Comparison of ENCODE assay signal across 9 mouse cellular contexts in genomic region chr17:14516097-14516496, GRCm38 (mm10).
DNase-seq lines count a peak whose midpoint lies in the region; ATAC-seq lines count a peak whose summit lies in the region.
"Had no signal": no experiment of that assay in that cellular context is flagged by ENCODE, and none has a peak within 500 bp of the region (broad histone marks: within the 10 kb centered on the region; RNA-seq: fewer than 3 reads in every experiment).

No protein-coding gene starts in this region.

- intact Hi-C loops in left cerebral cortex, postnatal 14 days (cut with DNase I), result no loop called here

- WGBS in embryonic facial prominence, embryonic 11.5 days, result 38% methylated on average over 8 of the region's 8 CpGs
- WGBS in intestine, embryonic 14.5 days, result 22% methylated on average over 8 of the region's 8 CpGs
- WGBS in midbrain, embryonic 16.5 days, result 34% methylated on average over 8 of the region's 8 CpGs

- no peak overlapping the region for H3K27ac ChIP-seq in embryonic facial prominence, embryonic 11.5 days (replicated peaks; ENCODE audit: low read depth, low read length)
- no peak overlapping the region for H3K27ac ChIP-seq in intestine, embryonic 14.5 days (ENCODE audit: low read depth)
- H3K27ac ChIP-seq in midbrain, embryonic 16.5 days (ENCODE audit: low read length), result no peak overlapping the region
- H3K27ac ChIP-seq: midbrain, embryonic 12.5 days had no signal

- H3K36me3 ChIP-seq in embryonic facial prominence, embryonic 11.5 days (replicated peaks; ENCODE audit: control insufficient read depth, insufficient read depth, low read depth, low read length), result no peaks in the 10 kb centered on the region
- H3K36me3 ChIP-seq in intestine, embryonic 14.5 days (ENCODE audit: control insufficient read depth, insufficient read depth, low read length), result no peaks in the 10 kb centered on the region
- H3K36me3 ChIP-seq in midbrain, embryonic 16.5 days (ENCODE audit: control insufficient read depth, insufficient read depth, low read length), result no peaks in the 10 kb centered on the region
- H3K36me3 ChIP-seq: midbrain, embryonic 12.5 days had no signal

- ATAC-seq in embryonic facial prominence, embryonic 11.5 days (replicated peaks; ENCODE audit: insufficient number of reproducible peaks, low FRiP score, low TSS enrichment, low read depth), result no peak
- ATAC-seq in intestine, embryonic 14.5 days (replicated peaks; ENCODE audit: low FRiP score, low TSS enrichment, low read depth), result no peak; the same call in 1 of the 2 replicates
- peak; percentile 23; the same call in 1 of the 2 replicates for ATAC-seq in midbrain, embryonic 16.5 days

- no peaks in the 10 kb centered on the region for H3K27me3 ChIP-seq in embryonic facial prominence, embryonic 11.5 days (ENCODE audit: control insufficient read depth, insufficient read depth, low read length)
- H3K27me3 ChIP-seq in intestine, embryonic 14.5 days (replicated peaks; ENCODE audit: control insufficient read depth, insufficient read depth, low read length), result no peaks in the 10 kb centered on the region
- no peaks in the 10 kb centered on the region for H3K27me3 ChIP-seq in midbrain, embryonic 16.5 days (ENCODE audit: control insufficient read depth, insufficient read depth, low read depth, low read length)
- H3K27me3 ChIP-seq: midbrain, embryonic 12.5 days had no signal

- no peaks in the 10 kb centered on the region for H3K4me1 ChIP-seq in embryonic facial prominence, embryonic 11.5 days (ENCODE audit: control insufficient read depth, insufficient read depth, low read length)
- H3K4me1 ChIP-seq in intestine, embryonic 14.5 days (replicated peaks; ENCODE audit: control insufficient read depth, insufficient read depth, low read length), result no peaks in the 10 kb centered on the region
- H3K4me1 ChIP-seq in midbrain, embryonic 16.5 days (ENCODE audit: control insufficient read depth, insufficient read depth, low read length), result no peaks in the 10 kb centered on the region
- H3K4me1 ChIP-seq: midbrain, embryonic 12.5 days had no signal

- H3K9me3 ChIP-seq in embryonic facial prominence, embryonic 11.5 days (replicated peaks; ENCODE audit: control insufficient read depth, low read length), result no peaks in the 10 kb centered on the region
- no peaks in the 10 kb centered on the region for H3K9me3 ChIP-seq in intestine, embryonic 14.5 days (ENCODE audit: control insufficient read depth, low read length)
- no peaks in the 10 kb centered on the region for H3K9me3 ChIP-seq in midbrain, embryonic 16.5 days (replicated peaks; ENCODE audit: control insufficient read depth, low read length, poor library complexity, severe bottlenecking)
- H3K9me3 ChIP-seq: midbrain, embryonic 12.5 days had no signal

- no peak overlapping the region for H3K4me2 ChIP-seq in embryonic facial prominence, embryonic 11.5 days (ENCODE audit: low read depth, low read length)
- H3K4me2 ChIP-seq in intestine, embryonic 14.5 days (ENCODE audit: low read length), result no peak overlapping the region
- H3K4me2 ChIP-seq in midbrain, embryonic 16.5 days (ENCODE audit: low read length), result no peak overlapping the region
- H3K4me2 ChIP-seq: midbrain, embryonic 12.5 days had no signal

- DNase-seq in adrenal gland, adult (ENCODE audit: inconsistent age in 2 of 2, low spot score in 1 of 2), result peak; percentile 33 to 70
- no peak for DNase-seq in adrenal gland, postnatal 4 days (ENCODE audit: low spot score in 2 of 2)
- peak; percentile 11 for DNase-seq in WW6 (ENCODE audit: low read depth, low spot score)
- peak; percentile 80 for DNase-seq in embryonic facial prominence, embryonic 11.5 days (ENCODE audit: low spot score)
- DNase-seq in intestine, embryonic 14.5 days (ENCODE audit: low spot score), result peak; percentile 81
- peak; percentile 67 to 75 for DNase-seq in left cerebral cortex, postnatal 14 days (ENCODE audit: low spot score in 2 of 2)
- peak; percentile 83 for DNase-seq in testis, postnatal 10 days (ENCODE audit: low spot score)

- H3K9ac ChIP-seq in embryonic facial prominence, embryonic 11.5 days (replicated peaks; ENCODE audit: low read length), result no peak overlapping the region
- H3K9ac ChIP-seq in intestine, embryonic 14.5 days (ENCODE audit: low read length), result no peak overlapping the region
- H3K9ac ChIP-seq in midbrain, embryonic 16.5 days (ENCODE audit: low read depth, low read length), result no peak overlapping the region
- H3K9ac ChIP-seq: midbrain, embryonic 12.5 days had no signal

- no peak overlapping the region for H3K4me3 ChIP-seq in embryonic facial prominence, embryonic 11.5 days (ENCODE audit: low read depth, low read length)
- H3K4me3 ChIP-seq in intestine, embryonic 14.5 days (ENCODE audit: low read depth, low read length), result no peak overlapping the region
- no peak overlapping the region for H3K4me3 ChIP-seq in midbrain, embryonic 16.5 days (ENCODE audit: low read depth, low read length)
- H3K4me3 ChIP-seq: midbrain, embryonic 12.5 days had no signal

Comparison
In these comparisons a context has a peak if more than half of its experiments do, and no peak if none do; other contexts are left out.
1. DNase-seq: peak in adrenal gland, adult (2 of 2), WW6 (single experiment), embryonic facial prominence, embryonic 11.5 days (single experiment), intestine, embryonic 14.5 days (single experiment), left cerebral cortex, postnatal 14 days (2 of 2) and testis, postnatal 10 days (single experiment); none in adrenal gland, postnatal 4 days (0 of 2).